ENCODE assay signal across 23 mouse cellular contexts in the genomic region with DNA sequence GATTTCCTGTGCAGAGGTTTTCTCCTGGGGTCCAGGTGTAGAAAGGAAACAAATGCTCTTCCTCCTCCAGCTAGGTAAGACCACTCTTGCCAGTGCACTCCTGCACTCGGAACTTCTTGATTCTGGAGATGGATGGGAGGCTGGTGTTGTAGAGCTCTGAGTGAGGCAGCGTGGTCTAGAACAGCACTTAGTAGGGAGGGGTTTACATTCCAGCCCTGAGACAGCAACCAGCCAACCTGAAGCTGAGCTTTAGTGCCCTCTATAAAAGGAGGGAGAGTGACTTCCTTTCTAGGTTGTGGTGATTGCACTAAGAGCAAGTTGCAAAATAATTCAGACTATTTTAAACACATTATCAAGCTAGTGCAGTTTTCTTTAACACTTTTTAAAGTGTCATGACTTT. TPM values are rescaled to one million over a fixed set of nuclear protein-coding genes. Genes with fewer than 3 reads are reported as not detected.
DNase-seq lines count a peak whose midpoint lies in the region; TF ChIP-seq lines count a peak whose summit lies in the region.
"Had no signal": no experiment of that assay in that cellular context is flagged by ENCODE, and none has a peak within 500 bp of the region (broad histone marks: within the 10 kb centered on the region; RNA-seq: fewer than 3 reads in every experiment).

No protein-coding gene starts in this region.

- no peak for TF ChIP-seq CTCF in gastrocnemius, adult 2 months (IDR thresholded peaks at IDR 0.05)
- TF ChIP-seq CTCF in bone marrow macrophage, adult 2 months (IDR thresholded peaks at IDR 0.05; ENCODE audit: low read depth, low read length): no peak

- no peak for DNase-seq in gastrocnemius, adult 2 months
- DNase-seq in gastrocnemius, postnatal 36 days: no peak
- DNase-seq in 3T3-L1 (ENCODE audit: low read depth, low spot score): peak; percentile 21
- peak; percentile 48 for DNase-seq in ES-CJ7 (ENCODE audit: low read depth, low spot score)
- no peak for DNase-seq in lung, postnatal 36 days
- DNase-seq in thymus, postnatal 36 days: no peak
- no peak for DNase-seq in embryo, embryonic 10.5 days (ENCODE audit: low spot score)
- DNase-seq: adrenal gland, postnatal 14 days; B cell, adult 2 months; cerebellum, adult 9-10 months; heart, adult 18-20 months; kidney, adult 11 months; kidney, postnatal 36 days; layer of hippocampus, postnatal 36 days; midbrain, embryonic 14.5 days had no signal

- peaks cover 36% of the 10 kb centered on the region for H3K4me1 ChIP-seq in bone marrow macrophage, adult 2 months (ENCODE audit: control insufficient read depth, insufficient read depth, low read length)

- 0 out of 2 replicates have a peak overlapping the region, but pooled peaks have one; percentile 0 for H3K27ac ChIP-seq in gastrocnemius, adult 2 months
- peak overlapping the region; percentile 5; the same call in 1 of the 2 replicates for H3K27ac ChIP-seq in bone marrow macrophage, adult 2 months (ENCODE audit: insufficient read depth, low read depth, low read length)
- H3K27ac ChIP-seq: embryonic facial prominence, embryonic 15.5 days; heart, embryonic 13.5 days; hindbrain, embryonic 13.5 days; kidney, embryonic 15.5 days; limb, embryonic 13.5 days; liver, embryonic 14.5 days; stomach, postnatal 0 days had no signal

- H3K4me3 ChIP-seq in gastrocnemius, adult 2 months: no peak overlapping the region
- H3K4me3 ChIP-seq in bone marrow macrophage, adult 2 months (ENCODE audit: insufficient read depth, low read length): no peak overlapping the region
- H3K4me3 ChIP-seq: embryonic facial prominence, embryonic 15.5 days; heart, embryonic 13.5 days; hindbrain, embryonic 13.5 days; kidney, embryonic 15.5 days; limb, embryonic 13.5 days had no signal

- TF ChIP-seq POLR2A in bone marrow macrophage, adult 2 months (IDR thresholded peaks at IDR 0.05; ENCODE audit: borderline replicate concordance, low read depth, low read length): no peak

- intact Hi-C loops in gastrocnemius, adult 2 months (cut with DNase I): loop anchor here (10.0 kb wide), 1 partner anchor 331 kb away; a partner anchor contains a TSS
- intact Hi-C loops in gastrocnemius, postnatal 36 days (cut with DNase I): loop anchor here (10.0 kb wide), 1 partner anchor 331 kb away; a partner anchor contains a TSS

RNA-seq across cellular contexts. Expression of a gene that starts 5.8 kb away (rescaled TPM):
- 10 to 100 TPM in 1 of 2 experiments, 1 to 10 TPM in 1; 6.1 to 11.4 TPM for total RNA-seq in gastrocnemius, adult 2 months (2021)
- total RNA-seq in gastrocnemius, postnatal 36 days (2021): 1 to 10 TPM; 8.6 to 9.6 TPM
- polyA plus RNA-seq in bone marrow macrophage, adult 2 months (2012; ENCODE audit: insufficient read depth, insufficient read length, missing spikeins): 15.9 and 18.0 TPM in 2 replicates

Comparison
In these comparisons a context has a peak if more than half of its experiments do, and no peak if none do; other contexts are left out.
1. DNase-seq: peak in 3T3-L1 (single experiment) and ES-CJ7 (single experiment); none in gastrocnemius, adult 2 months (single experiment), gastrocnemius, postnatal 36 days (0 of 2), lung, postnatal 36 days (single experiment), thymus, postnatal 36 days (0 of 2) and embryo, embryonic 10.5 days (single experiment).